ENCODE assay signal across 23 mouse cellular contexts in the genomic region with DNA sequence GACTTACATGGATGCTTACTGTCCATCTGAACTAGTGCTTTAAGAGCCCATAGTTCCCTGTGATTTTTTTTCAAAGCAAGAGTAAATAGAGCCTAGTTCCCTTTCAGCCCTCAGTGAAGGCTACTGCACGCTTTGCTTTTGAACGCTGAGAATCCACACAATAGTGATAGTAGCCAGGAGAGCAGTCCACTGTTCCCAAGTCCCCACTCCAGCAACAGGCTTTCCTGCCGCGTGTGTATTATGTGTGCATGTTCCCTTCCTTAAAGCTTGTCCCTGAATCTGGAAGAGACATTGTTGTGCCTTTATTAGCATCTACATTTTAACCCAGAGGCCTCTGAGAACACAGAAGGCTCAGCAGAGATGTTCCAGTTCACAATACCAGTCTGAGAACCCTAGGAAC.
"Had no signal": no experiment of that assay in that cellular context is flagged by ENCODE, and none has a peak within 500 bp of the region (broad histone marks: within the 10 kb centered on the region; RNA-seq: fewer than 3 reads in every experiment).

No protein-coding gene starts in this region.

- H3K4me1 ChIP-seq: stomach, embryonic 15.5 days had no signal

- H3K9ac ChIP-seq: kidney, embryonic 15.5 days; limb, embryonic 12.5 days; limb, embryonic 15.5 days; liver, embryonic 14.5 days; liver, postnatal 0 days; lung, embryonic 14.5 days; midbrain, embryonic 12.5 days; neural tube, embryonic 13.5 days; stomach, embryonic 15.5 days had no signal

- H3K36me3 ChIP-seq: kidney, embryonic 15.5 days; limb, embryonic 12.5 days; limb, embryonic 15.5 days; midbrain, embryonic 12.5 days; neural tube, embryonic 13.5 days; stomach, embryonic 15.5 days had no signal

- DNase-seq: kidney, adult 8-10 months; kidney, postnatal 10 days; kidney, postnatal 36 days; layer of hippocampus, postnatal 36 days; liver, postnatal 0 days; lung, embryonic 14.5 days; retina, postnatal 1 day; right cerebral cortex, postnatal 25 days; spleen, adult 18-20 months; thymus, postnatal 25 days had no signal

- H3K4me3 ChIP-seq: kidney, embryonic 15.5 days; left cerebral cortex, adult 2 months; limb, embryonic 12.5 days; limb, embryonic 15.5 days; megakaryocyte, embryonic 14.5 days; midbrain, embryonic 12.5 days; myocyte; neural tube, embryonic 13.5 days; stomach, embryonic 15.5 days had no signal

- ATAC-seq: liver, postnatal 0 days; lung, postnatal 0 days had no signal

- H3K4me2 ChIP-seq: kidney, embryonic 15.5 days; limb, embryonic 12.5 days; limb, embryonic 15.5 days; liver, embryonic 11.5 days; lung, embryonic 14.5 days; neural tube, embryonic 13.5 days; stomach, embryonic 15.5 days had no signal

- H3K9me3 ChIP-seq: kidney, embryonic 15.5 days; limb, embryonic 12.5 days; limb, embryonic 15.5 days; midbrain, embryonic 12.5 days; neural tube, embryonic 13.5 days; stomach, embryonic 15.5 days had no signal

- H3K27ac ChIP-seq: kidney, embryonic 15.5 days; left cerebral cortex, adult 2 months; limb, embryonic 12.5 days; limb, embryonic 15.5 days; liver, embryonic 14.5 days; macrophage; midbrain, embryonic 12.5 days; neural tube, embryonic 13.5 days; stomach, embryonic 15.5 days had no signal
